Mouse (Mus musculus): ENCODE measurements around the gene Trim8. TPM values are rescaled to one million over a fixed set of nuclear protein-coding genes. Genes with fewer than 3 reads are reported as not detected.

The Trim8 gene
- polyA plus RNA-seq (2014; fragmentation: Nextera tagmentation; extraction: Ambion mirVana): 17.8 and 18.6 TPM in 2 replicates

GRCm38 (mm10) chr19:46501401-46502068 lies at the start of gene Trim8:
Gene Trim8 (plus strand): TSS chr19:46501702.
- Histone ChIP-seq H3K4me1 (ENCODE audit: control insufficient read depth, insufficient read depth, low read length) (peaks cover 3% of the 10 kb centered on the region), H3K36me3 (replicated peaks; ENCODE audit: control insufficient read depth, insufficient read depth, low read depth, low read length) (no peaks in the 10 kb centered on the region; the same call in none of the 2 replicates), H3K27me3 (ENCODE audit: control insufficient read depth, insufficient read depth, low read length) (no peaks in the 10 kb centered on the region), H3K27ac (replicated peaks; ENCODE audit: low read depth, low read length) (peak within 1 kb of the TSS; percentile 97), H3K9ac (replicated peaks; ENCODE audit: low read length) (peak within 1 kb of the TSS; percentile 97), H3K4me3 (ENCODE audit: low read depth, low read length) (peak within 1 kb of the TSS; percentile 93), H3K4me2 (ENCODE audit: low read depth, low read length) (peak within 1 kb of the TSS; percentile 94), H3K9me3 (replicated peaks; ENCODE audit: control insufficient read depth, low read length) (no peaks in the 10 kb centered on the region)
- WGBS: under 1% methylated on average over 52 of the region's 64 CpGs
- peak; percentile 55; the same call in 1 of the 2 replicates for ATAC-seq (replicated peaks; ENCODE audit: insufficient number of reproducible peaks, low FRiP score, low TSS enrichment, low read depth)
- peak; percentile 77 for DNase-seq (ENCODE audit: low spot score)

- Histone ChIP-seq H3K27me3 (ENCODE audit: control insufficient read depth, insufficient read depth, low read length) (no peaks in the 10 kb centered on the region), H3K4me2 (ENCODE audit: low read depth, low read length) (no peak overlapping the region), H3K4me1 (ENCODE audit: control insufficient read depth, insufficient read depth, low read length) (peaks cover 5% of the 10 kb centered on the region), H3K9ac (replicated peaks; ENCODE audit: low read length) (no peak overlapping the region), H3K9me3 (replicated peaks; ENCODE audit: control insufficient read depth, low read length) (no peaks in the 10 kb centered on the region), H3K4me3 (ENCODE audit: low read depth, low read length) (no peak overlapping the region), H3K27ac (replicated peaks; ENCODE audit: low read depth, low read length) (no peak overlapping the region), H3K36me3 (replicated peaks; ENCODE audit: control insufficient read depth, insufficient read depth, low read depth, low read length) (peaks cover 4% of the 10 kb centered on the region; the same call in 1 of the 2 replicates)
- DNase-seq (ENCODE audit: low spot score) (peak; percentile 73), ATAC-seq (replicated peaks; ENCODE audit: insufficient number of reproducible peaks, low FRiP score, low TSS enrichment, low read depth) (no peak)
- 37% methylated on average over 10 of the region's 10 CpGs for WGBS
Observed at GRCm38 (mm10) chr19:46452052-46452827, 49.3 kb upstream of the Trim8 start.

- Histone ChIP-seq H3K36me3 (replicated peaks; ENCODE audit: control insufficient read depth, insufficient read depth, low read depth, low read length) (peaks cover 4% of the 10 kb centered on the region; the same call in 1 of the 2 replicates), H3K27ac (replicated peaks; ENCODE audit: low read depth, low read length) (no peak overlapping the region), H3K4me3 (ENCODE audit: low read depth, low read length) (no peak overlapping the region), H3K9ac (replicated peaks; ENCODE audit: low read length) (0 out of 2 replicates have a peak overlapping the region, but pooled peaks have one; percentile 6), H3K4me2 (ENCODE audit: low read depth, low read length) (no peak overlapping the region), H3K4me1 (ENCODE audit: control insufficient read depth, insufficient read depth, low read length) (peaks cover 5% of the 10 kb centered on the region), H3K27me3 (ENCODE audit: control insufficient read depth, insufficient read depth, low read length) (no peaks in the 10 kb centered on the region), H3K9me3 (replicated peaks; ENCODE audit: control insufficient read depth, low read length) (no peaks in the 10 kb centered on the region)
- 80% methylated on average over 9 of the region's 9 CpGs for WGBS
- ATAC-seq (replicated peaks; ENCODE audit: insufficient number of reproducible peaks, low FRiP score, low TSS enrichment, low read depth) (no peak), DNase-seq (ENCODE audit: low spot score) (no peak)
Observed at GRCm38 (mm10) chr19:46452916-46453315, 48.6 kb upstream of the Trim8 start.

DNA sequence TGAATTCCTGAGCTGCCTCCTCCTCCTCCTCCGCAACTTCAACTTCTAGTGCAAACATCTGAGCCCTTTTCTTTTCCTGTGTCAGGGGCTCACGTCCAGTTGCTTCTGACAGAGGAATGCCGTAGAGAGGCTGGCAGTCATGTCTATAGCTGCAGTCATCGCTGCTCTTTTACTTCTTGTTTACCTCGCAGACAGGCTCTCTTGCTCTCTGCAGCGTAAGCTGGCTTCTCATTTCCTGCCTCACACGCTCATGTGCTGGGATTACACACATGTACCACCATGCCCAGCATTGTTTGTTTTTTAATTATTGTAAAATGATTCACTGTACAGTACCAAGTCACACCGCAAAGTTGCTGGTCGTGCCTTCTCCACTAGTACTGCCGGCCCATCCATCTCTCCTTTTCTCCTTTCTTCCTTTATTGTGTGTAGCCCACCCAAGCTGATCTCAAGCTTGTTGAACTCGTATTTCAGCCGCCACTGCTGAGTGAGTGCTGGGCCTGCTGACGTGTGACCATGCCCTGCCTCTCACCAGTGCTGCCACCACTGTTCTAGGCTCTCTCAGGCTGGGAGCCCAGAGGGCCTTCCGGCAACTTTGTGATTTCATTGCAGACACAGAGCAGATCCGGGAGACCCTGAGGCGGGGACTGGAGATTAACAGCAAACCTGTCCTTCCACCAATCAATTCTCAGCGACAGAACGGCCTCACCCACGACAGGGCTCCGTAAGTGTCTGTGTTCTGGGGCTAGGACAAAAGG lies 47.2 kb upstream of the Trim8 start:
- DNase-seq (ENCODE audit: low spot score) (no peak), ATAC-seq (replicated peaks; ENCODE audit: insufficient number of reproducible peaks, low FRiP score, low TSS enrichment, low read depth) (no peak)
- H3K27ac ChIP-seq (replicated peaks; ENCODE audit: low read depth, low read length): peak overlapping the region; percentile 38
- H3K27me3 ChIP-seq (ENCODE audit: control insufficient read depth, insufficient read depth, low read length): no peaks in the 10 kb centered on the region
- no peak overlapping the region for H3K4me3 ChIP-seq (ENCODE audit: low read depth, low read length)
- H3K4me1 ChIP-seq (ENCODE audit: control insufficient read depth, insufficient read depth, low read length): no peaks in the 10 kb centered on the region; the same call in 1 of the 2 replicates
- H3K4me2 ChIP-seq (ENCODE audit: low read depth, low read length): no peak overlapping the region
- H3K9ac ChIP-seq (replicated peaks; ENCODE audit: low read length): no peak overlapping the region
- 61% methylated on average over 20 of the region's 20 CpGs for WGBS
- no peaks in the 10 kb centered on the region for H3K9me3 ChIP-seq (replicated peaks; ENCODE audit: control insufficient read depth, low read length)
- H3K36me3 ChIP-seq (replicated peaks; ENCODE audit: control insufficient read depth, insufficient read depth, low read depth, low read length): peaks cover 4% of the 10 kb centered on the region; the same call in 1 of the 2 replicates

GRCm38 (mm10) chr19:46455032-46455431 lies 46.5 kb upstream of the Trim8 start:
- no peak for DNase-seq (ENCODE audit: low spot score)
- Histone ChIP-seq H3K4me1 (ENCODE audit: control insufficient read depth, insufficient read depth, low read length) (no peaks in the 10 kb centered on the region; the same call in 1 of the 2 replicates), H3K4me3 (ENCODE audit: low read depth, low read length) (no peak overlapping the region), H3K9me3 (replicated peaks; ENCODE audit: control insufficient read depth, low read length) (no peaks in the 10 kb centered on the region), H3K4me2 (ENCODE audit: low read depth, low read length) (no peak overlapping the region), H3K27me3 (ENCODE audit: control insufficient read depth, insufficient read depth, low read length) (no peaks in the 10 kb centered on the region), H3K36me3 (replicated peaks; ENCODE audit: control insufficient read depth, insufficient read depth, low read depth, low read length) (peaks cover 4% of the 10 kb centered on the region; the same call in 1 of the 2 replicates), H3K27ac (replicated peaks; ENCODE audit: low read depth, low read length) (peak overlapping the region; percentile 38), H3K9ac (replicated peaks; ENCODE audit: low read length) (peak overlapping the region; percentile 15; the same call in 1 of the 2 replicates)
- no peak for ATAC-seq (replicated peaks; ENCODE audit: insufficient number of reproducible peaks, low FRiP score, low TSS enrichment, low read depth)
- 64% methylated on average over 1 of the region's 1 CpGs for WGBS

- DNase-seq (ENCODE audit: low spot score) (no peak), ATAC-seq (replicated peaks; ENCODE audit: insufficient number of reproducible peaks, low FRiP score, low TSS enrichment, low read depth) (no peak)
- WGBS: 89% methylated on average over 8 of the region's 8 CpGs
- no peaks in the 10 kb centered on the region for H3K27me3 ChIP-seq (ENCODE audit: control insufficient read depth, insufficient read depth, low read length)
- H3K27ac ChIP-seq (replicated peaks; ENCODE audit: low read depth, low read length): peak overlapping the region; percentile 38; the same call in 1 of the 2 replicates
- no peaks in the 10 kb centered on the region for H3K9me3 ChIP-seq (replicated peaks; ENCODE audit: control insufficient read depth, low read length)
- no peak overlapping the region for H3K9ac ChIP-seq (replicated peaks; ENCODE audit: low read length)
- no peaks in the 10 kb centered on the region; the same call in 1 of the 2 replicates for H3K4me1 ChIP-seq (ENCODE audit: control insufficient read depth, insufficient read depth, low read length)
- no peak overlapping the region for H3K4me3 ChIP-seq (ENCODE audit: low read depth, low read length)
- H3K36me3 ChIP-seq (replicated peaks; ENCODE audit: control insufficient read depth, insufficient read depth, low read depth, low read length): peaks cover 4% of the 10 kb centered on the region; the same call in 1 of the 2 replicates
- no peak overlapping the region for H3K4me2 ChIP-seq (ENCODE audit: low read depth, low read length)
Observed at GRCm38 (mm10) chr19:46455556-46455955, 45.9 kb upstream of the Trim8 start.

- Histone ChIP-seq H3K4me3 (ENCODE audit: low read depth, low read length) (no peak overlapping the region), H3K4me1 (ENCODE audit: control insufficient read depth, insufficient read depth, low read length) (no peaks in the 10 kb centered on the region; the same call in 1 of the 2 replicates), H3K27me3 (ENCODE audit: control insufficient read depth, insufficient read depth, low read length) (no peaks in the 10 kb centered on the region), H3K27ac (replicated peaks; ENCODE audit: low read depth, low read length) (peak overlapping the region; percentile 38; the same call in 1 of the 2 replicates), H3K4me2 (ENCODE audit: low read depth, low read length) (no peak overlapping the region), H3K9me3 (replicated peaks; ENCODE audit: control insufficient read depth, low read length) (no peaks in the 10 kb centered on the region), H3K9ac (replicated peaks; ENCODE audit: low read length) (no peak overlapping the region), H3K36me3 (replicated peaks; ENCODE audit: control insufficient read depth, insufficient read depth, low read depth, low read length) (peaks cover 4% of the 10 kb centered on the region; the same call in 1 of the 2 replicates)
- DNase-seq (ENCODE audit: low spot score) (no peak), ATAC-seq (replicated peaks; ENCODE audit: insufficient number of reproducible peaks, low FRiP score, low TSS enrichment, low read depth) (no peak)
- 89% methylated on average over 5 of the region's 5 CpGs for WGBS
Observed at GRCm38 (mm10) chr19:46456018-46456735, 45.3 kb upstream of the Trim8 start.
